Mouse (Mus musculus): Measurements from ENCODE around the gene Arrb2. TPM values are rescaled to one million over a fixed set of nuclear protein-coding genes. Genes with fewer than 3 reads are reported as not detected.

Arrb2 gene
- total RNA-seq, 1 experiment from 2014 or later: 43.6 TPM

GRCm38 (mm10) chr11:70487816-70488215 lies 55.4 kb downstream of the Arrb2 start:
- no peak for ATAC-seq (replicated peaks; ENCODE audit: low read depth, poor library complexity, severe bottlenecking)

GRCm38 (mm10) chr11:70489138-70489537 lies 56.7 kb downstream of the Arrb2 start:
- no peak for ATAC-seq (replicated peaks; ENCODE audit: low read depth, poor library complexity, severe bottlenecking)

- ATAC-seq (replicated peaks; ENCODE audit: low read depth, poor library complexity, severe bottlenecking): peak; percentile 90
Observed at GRCm38 (mm10) chr11:70489684-70490083, 57.2 kb downstream of the Arrb2 start.

Other genes with a start within 250 kb of the Arrb2 start
- 0.49 and 0.78 TPM in 2 replicates for gene Slc16a11, start 219.9 kb upstream of the Arrb2 start, total RNA-seq (2017)
- 4.1 and 4.8 TPM in 2 replicates for gene Slc16a13, start 211.6 kb upstream of the Arrb2 start, total RNA-seq (2017)
- 0.41 and 0.82 TPM in 2 replicates for gene Bcl6b, start 202.8 kb upstream of the Arrb2 start, total RNA-seq (2017)
- gene 0610010K14Rik, start 194.7 kb upstream of the Arrb2 start, total RNA-seq (2017): 43.5 and 49.9 TPM in 2 replicates
- gene Gm21988, start 192.8 kb upstream of the Arrb2 start, total RNA-seq (2017): not detected in 2 replicates
- gene Rnasek, start 192.8 kb upstream of the Arrb2 start, total RNA-seq (2017): 25.7 and 49.9 TPM in 2 replicates
- 0.37 TPM in 1 of 2 replicates, not detected in the other for gene Alox12, start 177.3 kb upstream of the Arrb2 start, total RNA-seq (2017)
- not detected in 2 replicates for gene Alox12e, start 110.0 kb upstream of the Arrb2 start, total RNA-seq (2017)
- not detected in 2 replicates for gene Alox15, start 80.6 kb upstream of the Arrb2 start, total RNA-seq (2017)
- gene Pelp1, start 22.6 kb upstream of the Arrb2 start, total RNA-seq (2017): 13.4 and 16.5 TPM in 2 replicates
- gene Med11, start 19.3 kb downstream of the Arrb2 start, total RNA-seq (2017): 36.3 and 43.1 TPM in 2 replicates
- gene Zmynd15, start 26.8 kb downstream of the Arrb2 start, total RNA-seq (2017): not detected in 2 replicates
- gene Cxcl16, start 27.3 kb downstream of the Arrb2 start, total RNA-seq (2017): not detected in 2 replicates
- gene Tm4sf5, start 72.6 kb downstream of the Arrb2 start, total RNA-seq (2017): not detected in 2 replicates
- gene Vmo1, start 82.0 kb downstream of the Arrb2 start, total RNA-seq (2017): not detected in 2 replicates
- not detected in 2 replicates for gene Gltpd2, start 86.6 kb downstream of the Arrb2 start, total RNA-seq (2017)
- 218 and 223 TPM in 2 replicates for gene Psmb6, start 92.7 kb downstream of the Arrb2 start, total RNA-seq (2017)
- not detected in 2 replicates for gene Gm40193, start 100.3 kb downstream of the Arrb2 start, total RNA-seq (2017)
- gene Pld2, start 107.4 kb downstream of the Arrb2 start, total RNA-seq (2017): 1.2 and 2.7 TPM in 2 replicates
- 30.8 and 33.5 TPM in 2 replicates for gene Mink1, start 130.2 kb downstream of the Arrb2 start, total RNA-seq (2017)
- gene 4930544D05Rik, start 183.2 kb downstream of the Arrb2 start, total RNA-seq (2017): not detected in 2 replicates
- 0.37 TPM in 1 of 2 replicates, not detected in the other for gene Chrne, start 186.6 kb downstream of the Arrb2 start, total RNA-seq (2017)
- gene Gp1ba, start 206.5 kb downstream of the Arrb2 start, total RNA-seq (2017): 0.58 and 3.2 TPM in 2 replicates
- gene Rnf167, start 214.6 kb downstream of the Arrb2 start, total RNA-seq (2017): 56.9 and 65.8 TPM in 2 replicates
- 52.5 and 60.6 TPM in 2 replicates for gene Slc25a11, start 214.8 kb downstream of the Arrb2 start, total RNA-seq (2017)
- gene Pfn1, start 222.0 kb downstream of the Arrb2 start, total RNA-seq (2017): 437 and 465 TPM in 2 replicates
- gene Eno3, start 224.6 kb downstream of the Arrb2 start, total RNA-seq (2017): 8.9 and 10.0 TPM in 2 replicates
- 43.2 and 53.2 TPM in 2 replicates for gene Spag7, start 236.8 kb downstream of the Arrb2 start, total RNA-seq (2017)